Mouse (Mus musculus) adrenal gland, postnatal 14 days (tissue): Measurements from ENCODE around the gene Pigb. TPM values are rescaled to one million over a fixed set of nuclear protein-coding genes. Genes with fewer than 3 reads are reported as not detected.

Experiments used
- DNase-seq: peaks from one replicate; pipeline ENCODE4 v3.0.0; 2021; ENCODE audit warnings: mixed read lengths
- total RNA-seq: library from RNA; stranded (reverse); gene quantifications from 2 replicates; pipeline ENCODE4 v1.2.3, GENCODE M21; 2021

Gene Pigb
- total RNA-seq, 1 experiment from 2014 or later: 10.6 TPM

DNA sequence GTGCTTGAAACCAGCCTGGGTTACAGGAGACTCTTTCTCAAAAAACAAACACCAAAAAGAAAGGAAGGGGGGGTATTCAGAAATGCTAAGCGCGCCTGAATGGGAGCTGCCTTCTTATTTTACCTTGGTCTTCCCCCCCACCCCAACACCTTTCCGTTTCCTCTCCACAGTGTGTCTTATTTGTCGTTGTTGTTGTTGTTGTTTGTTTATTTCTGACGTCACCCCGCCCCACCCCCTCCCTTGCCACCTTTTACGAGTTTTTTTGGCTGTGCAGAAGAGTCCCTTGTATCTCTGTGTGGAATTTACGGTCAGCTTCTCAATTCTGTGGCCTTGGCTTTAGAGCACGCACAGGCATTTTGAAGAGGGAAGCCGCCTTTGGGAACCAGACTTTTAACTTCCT lies 5.5 kb upstream of the Pigb start:
- DNase-seq: no peak

DNA sequence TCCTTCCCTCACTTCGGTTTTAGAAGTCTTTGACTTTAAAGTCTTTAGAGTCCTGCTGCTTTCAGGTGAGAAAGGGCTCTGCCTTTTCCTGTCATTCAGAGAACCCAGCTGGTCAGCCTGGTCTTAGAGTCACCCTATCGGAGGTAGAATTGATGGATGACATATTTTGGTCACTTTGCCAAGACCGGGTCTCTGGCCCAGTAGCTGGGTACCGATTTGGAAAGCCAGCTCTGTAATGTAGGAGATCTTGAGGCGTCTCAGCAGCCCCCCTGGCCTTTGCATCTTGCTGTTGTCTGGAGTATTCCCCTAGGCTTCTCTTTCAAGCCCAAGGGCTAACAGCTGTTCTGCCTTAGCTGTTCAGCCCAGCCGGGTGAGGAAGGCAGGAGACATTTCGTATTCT lies 5.0 kb upstream of the Pigb start:
- no peak for DNase-seq

DNA sequence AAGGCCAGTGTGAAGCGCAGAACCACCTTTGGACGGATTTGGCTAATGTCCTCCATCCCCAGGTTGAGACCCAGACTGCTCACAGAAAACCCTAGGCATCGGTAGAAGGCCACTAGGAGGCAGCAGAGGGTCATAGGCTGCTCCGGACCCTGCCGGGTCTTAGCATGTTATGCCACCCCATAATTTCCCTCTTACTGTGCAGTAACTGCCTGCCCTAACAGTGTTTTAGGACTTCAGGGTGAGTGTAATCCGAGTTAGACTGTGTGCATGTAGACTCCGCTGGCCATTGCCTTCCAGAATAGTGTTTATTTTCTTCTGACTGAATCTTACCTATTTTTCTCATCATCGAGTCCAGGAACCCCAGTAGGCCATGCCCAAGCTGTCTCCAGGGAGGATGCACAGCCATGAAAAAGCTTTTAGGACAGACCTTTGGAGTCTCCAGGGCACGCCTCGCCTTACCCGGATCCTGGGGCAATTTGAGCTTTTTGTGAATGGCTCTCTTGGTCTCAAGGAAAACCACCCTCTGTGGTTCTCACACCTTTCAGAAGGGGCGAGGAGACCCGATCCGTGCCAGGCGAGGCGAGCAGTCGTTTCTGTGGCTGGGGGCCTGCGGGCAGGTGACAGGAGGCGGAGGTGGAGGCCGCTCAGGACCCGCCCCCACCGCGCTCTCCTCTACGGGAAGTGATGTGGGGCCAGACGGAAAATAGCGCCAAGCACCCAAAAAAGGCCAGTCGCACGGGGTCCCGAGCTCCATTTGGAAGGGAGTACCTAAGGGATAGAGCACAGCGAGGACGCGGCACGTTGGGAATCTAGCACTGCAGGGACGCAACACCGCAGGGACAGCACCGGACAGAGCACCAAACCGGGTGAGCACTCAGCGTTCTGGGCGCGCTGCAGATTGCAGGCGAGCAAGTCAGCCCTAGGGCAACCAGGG lies 4.2 kb upstream of the Pigb start, which contains the start of gene Rab27a:
TSS of gene Rab27a (plus strand) at position 709 of the 934 bp plus-strand sequence.
- DNase-seq: peak; percentile 93

DNA sequence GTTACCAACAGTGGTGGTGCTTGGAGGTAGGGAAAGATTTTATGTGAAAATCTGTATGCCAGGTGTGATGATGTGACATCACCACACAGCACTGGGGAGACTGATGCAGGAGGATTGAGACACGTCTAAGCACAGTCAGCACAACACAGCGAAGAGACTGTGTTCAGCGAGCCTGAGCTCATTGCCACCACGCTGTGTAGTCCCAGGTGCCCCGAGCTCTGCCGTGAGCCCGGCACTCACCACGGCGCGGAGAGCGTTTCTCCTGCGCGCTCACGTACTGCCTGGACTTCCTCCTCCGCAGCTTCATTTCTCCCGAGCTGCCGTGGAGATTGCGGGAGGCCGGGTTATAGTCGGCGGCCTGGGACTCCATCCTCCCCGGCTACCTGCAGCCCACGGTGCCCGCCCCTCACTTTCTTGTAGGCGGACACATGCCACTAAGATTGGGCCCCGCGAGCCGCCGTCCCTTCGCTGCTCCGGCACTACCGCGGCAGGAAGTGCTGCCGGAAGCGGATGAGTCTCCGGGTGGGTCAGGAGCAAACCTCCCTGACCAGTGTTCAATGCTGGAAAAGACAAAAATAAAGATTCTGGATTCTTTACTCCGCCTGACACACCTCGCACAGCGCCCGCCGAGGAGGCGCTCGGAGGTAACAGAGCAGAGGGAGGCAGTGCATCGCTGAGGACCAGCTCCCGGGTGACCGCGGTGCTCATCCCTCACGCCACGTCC lies 794 bp downstream of the Pigb start:
- DNase-seq: peak; percentile 96

- no peak for DNase-seq
Observed at GRCm38 (mm10) chr9:73033406-73033805, 6.8 kb downstream of the Pigb start.

DNA sequence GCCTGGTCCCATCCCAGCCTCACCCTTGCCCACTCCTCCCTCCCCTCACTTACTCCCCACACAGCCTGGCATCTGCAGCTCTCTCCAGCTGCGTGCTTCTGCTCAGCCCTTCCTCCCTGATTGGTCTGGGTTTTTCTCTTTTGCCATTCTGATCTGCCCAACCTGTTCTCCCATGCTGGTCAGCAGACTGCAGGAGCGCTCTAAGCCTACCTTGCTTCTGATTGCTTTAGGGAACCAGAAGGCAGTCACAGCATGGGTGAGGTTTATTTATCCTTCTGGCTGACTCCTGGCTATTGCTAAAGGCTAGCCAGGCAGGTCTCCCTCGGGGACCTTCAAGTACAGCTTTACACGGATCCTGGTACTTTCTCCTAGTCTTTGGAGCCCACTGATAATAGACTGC lies 8.8 kb downstream of the Pigb start:
- no peak for DNase-seq

DNA sequence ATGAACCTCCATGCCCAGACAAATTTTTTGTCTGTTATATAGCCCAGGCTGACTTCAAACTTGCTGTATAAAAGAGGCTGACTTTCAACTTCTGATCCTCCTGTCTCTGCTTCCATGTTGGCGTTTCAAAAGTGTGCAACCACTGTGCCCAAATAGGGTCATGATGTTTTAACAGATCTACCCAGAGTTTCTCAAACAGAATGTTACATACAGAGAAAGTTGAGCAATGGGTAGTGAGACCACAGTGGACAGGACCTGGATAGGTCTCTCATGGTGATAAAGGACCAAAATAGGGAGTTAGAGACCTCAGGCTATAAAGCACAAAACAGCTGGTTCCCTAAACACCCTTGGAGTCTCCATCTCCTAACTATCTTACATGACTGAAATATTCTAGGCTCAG lies 9.7 kb downstream of the Pigb start:
- no peak for DNase-seq

- DNase-seq: peak; percentile 39
Observed at GRCm38 (mm10) chr9:73025818-73026636, 14.2 kb downstream of the Pigb start.

GRCm38 (mm10) chr9:73020566-73021097 lies 19.5 kb downstream of the Pigb start:
- no peak for DNase-seq

DNA sequence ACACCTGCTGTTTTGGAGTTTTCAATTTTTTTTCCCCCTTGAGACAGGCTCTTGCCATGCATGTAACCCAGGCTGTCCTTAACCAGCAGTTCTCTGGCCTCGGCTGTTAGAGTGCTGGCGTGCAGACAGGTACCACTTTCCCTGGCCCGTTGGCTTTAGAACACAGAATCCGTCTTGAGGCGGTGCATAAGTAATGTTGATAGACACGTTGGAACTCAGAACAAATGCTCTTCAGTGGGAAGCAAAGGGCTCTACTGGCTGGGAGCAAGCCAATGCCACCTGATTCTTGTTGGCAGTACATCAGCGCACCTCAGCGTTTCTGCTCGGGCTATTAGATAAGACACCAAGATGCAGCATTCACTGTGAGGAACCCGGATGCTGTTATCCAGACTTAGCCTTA lies 20.3 kb downstream of the Pigb start:
- DNase-seq: peak; percentile 37

DNA sequence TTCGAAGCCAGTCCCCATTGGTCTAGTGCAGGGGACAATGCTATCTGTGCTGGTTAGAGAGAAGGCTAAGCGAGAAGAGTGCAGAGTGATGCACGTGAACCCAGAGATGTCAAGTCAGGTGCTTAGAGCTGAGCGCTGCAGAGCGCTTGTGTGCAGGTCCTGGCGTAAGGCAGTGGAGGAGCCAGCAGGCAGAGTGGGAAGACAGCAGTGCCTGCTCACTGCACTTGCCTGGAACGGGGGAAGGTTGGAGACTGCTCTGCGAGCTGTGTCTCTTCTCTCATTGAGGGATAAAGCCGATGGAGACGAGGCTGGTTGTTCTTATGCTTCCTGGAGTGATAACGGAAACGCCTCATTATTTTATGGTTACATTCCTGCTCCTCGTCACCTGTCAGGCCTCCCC lies 25.5 kb downstream of the Pigb start:
- no peak for DNase-seq

DNA sequence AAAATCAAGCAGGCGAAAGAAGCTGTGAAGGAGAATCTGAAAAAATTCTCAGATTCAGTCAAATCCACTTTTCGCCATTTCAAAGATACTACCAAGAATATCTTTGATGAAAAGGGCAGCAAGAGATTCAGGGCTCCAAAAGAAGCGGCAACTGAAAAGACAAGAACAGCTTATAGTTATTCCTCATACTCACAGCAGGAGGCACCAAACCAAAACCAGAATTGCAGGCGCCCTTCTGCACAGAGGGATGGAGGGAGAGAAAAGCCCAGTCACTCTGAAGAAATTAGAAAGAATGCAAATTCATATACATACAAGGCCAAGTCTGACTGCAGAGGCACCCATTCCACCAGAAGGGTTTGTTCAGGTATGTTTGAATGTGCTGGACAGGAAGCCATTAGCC lies 27.5 kb downstream of the Pigb start:
- DNase-seq: no peak

DNA sequence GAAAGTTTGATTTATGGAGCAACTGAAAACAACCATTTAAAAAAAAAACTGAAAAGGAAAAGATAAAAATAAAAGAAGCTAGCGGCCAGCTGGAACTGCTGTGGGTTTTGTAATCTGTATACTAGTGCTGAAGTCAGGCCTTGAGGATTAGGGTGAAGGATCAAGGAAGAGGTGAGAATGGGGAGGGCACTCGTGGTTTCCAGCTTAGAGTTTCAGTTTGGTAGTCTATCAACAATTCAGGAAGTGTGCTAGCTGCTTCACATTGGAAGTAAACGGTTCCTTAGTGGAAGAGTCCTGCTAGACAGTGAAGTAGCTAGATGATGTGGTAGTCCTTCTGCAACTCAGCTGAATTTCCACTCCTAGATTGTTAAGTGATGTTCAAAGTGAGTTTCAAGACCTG lies 31.8 kb downstream of the Pigb start:
- no peak for DNase-seq

DNA sequence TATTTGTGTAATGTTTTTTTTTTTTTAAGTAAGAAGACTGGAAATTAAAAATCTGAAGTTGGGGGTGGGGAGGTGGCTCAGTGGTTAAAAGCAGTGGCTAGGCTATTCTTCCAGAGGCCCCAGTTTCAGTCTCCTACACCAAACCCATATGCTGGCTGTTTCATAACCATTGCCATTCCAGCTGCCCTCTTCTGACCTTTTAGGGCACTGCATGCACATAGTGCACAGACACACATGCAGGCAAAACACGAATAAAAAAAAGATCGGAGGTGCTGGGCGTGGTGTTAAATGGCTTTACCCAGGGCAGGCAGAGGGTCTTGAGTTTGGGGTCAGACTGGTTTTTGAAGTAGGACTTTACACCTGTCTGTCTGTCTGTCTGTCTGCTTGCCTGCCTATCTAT lies 34.0 kb downstream of the Pigb start:
- DNase-seq: no peak

DNA sequence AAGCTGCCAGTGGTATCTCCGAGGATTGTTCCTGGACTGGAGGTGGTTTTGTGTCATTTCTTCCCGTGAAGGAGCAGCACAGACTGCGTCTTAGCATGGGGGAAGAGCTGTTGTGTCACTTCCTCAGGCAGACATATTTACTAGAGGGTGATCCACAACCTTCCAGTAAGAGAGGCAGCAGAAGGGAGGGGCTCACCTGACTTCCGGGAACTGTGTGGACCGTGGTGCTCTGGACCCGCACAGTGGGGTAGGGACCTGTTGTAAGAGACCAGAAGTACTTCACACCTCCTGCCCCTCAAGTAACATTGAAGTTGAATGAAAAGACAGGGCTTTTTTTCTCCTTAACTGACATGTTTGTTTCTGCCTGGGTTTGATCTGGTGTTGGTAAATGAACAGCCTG lies 35.1 kb downstream of the Pigb start:
- no peak for DNase-seq

GRCm38 (mm10) chr9:73004076-73004475 lies 36.1 kb downstream of the Pigb start:
- no peak for DNase-seq

- peak; percentile 61 for DNase-seq
Observed at GRCm38 (mm10) chr9:73002177-73002576, 38.0 kb downstream of the Pigb start.

DNA sequence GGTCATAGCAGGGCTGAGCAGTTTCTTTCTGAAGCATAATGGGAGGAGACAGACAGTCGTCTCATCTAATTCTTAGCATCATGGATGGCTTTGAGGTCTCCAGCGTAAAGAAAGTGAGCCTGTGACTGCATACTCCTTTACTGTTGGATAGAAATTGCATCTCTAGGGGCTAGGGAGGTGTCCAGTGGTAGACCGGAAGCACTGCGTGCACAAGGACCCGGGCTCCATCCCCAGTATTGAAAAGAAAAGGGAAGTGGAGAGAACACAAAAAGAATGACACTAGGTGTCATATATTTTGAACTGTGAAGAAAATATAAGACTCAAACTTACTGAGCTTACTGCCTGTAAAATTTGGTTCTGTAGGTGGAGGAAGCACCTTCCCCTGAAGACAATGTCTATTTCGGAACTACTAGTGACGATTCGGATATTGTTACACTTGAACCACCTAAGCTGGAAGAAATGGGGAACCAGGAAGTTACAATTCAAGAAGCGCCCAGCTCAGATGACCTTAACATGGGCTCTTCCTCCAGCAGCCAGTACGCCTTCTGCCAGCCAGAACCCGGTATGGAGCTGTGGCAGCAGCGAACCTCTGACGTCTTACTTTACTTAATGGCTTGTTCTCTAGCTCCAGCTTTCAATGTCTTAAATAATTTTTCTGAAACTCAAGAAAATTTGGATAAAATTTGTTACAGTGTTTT lies 38.7 kb downstream of the Pigb start:
- no peak for DNase-seq

DNA sequence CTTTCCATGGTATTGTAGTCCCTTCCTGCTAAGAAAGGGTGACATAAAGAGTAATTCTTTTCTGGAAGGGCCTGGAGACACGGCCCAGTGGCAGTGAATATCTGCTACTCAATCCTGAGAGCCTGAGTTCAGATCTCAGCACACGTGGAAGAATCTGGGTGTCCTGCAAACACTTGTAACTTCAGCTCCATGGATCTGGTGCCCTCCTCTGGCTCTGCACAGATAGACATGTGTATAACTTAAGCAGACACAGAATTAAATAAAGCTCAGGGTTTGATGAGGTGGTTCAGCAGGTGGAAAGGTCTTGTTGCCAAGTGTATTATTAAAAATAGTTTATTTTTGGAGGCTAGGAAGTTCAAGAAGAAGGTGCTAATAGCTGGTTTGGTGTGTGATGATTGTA lies 39.7 kb downstream of the Pigb start:
- DNase-seq: no peak

DNA sequence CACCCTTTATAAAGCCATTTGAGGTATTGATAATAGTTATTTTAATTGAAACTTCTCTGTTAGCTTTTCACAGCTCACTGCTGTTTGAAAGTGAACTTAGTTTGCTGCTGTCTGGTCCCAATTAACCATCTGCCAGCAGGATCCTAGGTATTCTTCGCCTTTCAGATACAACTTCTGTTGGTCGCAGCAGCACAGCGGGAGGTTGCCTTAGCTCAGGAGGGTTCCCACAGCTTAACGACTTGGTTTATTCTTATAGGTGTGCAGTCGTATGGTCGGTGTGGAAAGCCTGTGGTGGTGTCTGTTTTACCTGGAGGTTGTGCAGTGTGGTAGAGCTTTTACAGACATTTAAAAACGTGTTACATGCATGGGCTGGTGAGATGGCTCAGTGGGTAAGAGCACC lies 43.4 kb downstream of the Pigb start:
- no peak for DNase-seq

DNA sequence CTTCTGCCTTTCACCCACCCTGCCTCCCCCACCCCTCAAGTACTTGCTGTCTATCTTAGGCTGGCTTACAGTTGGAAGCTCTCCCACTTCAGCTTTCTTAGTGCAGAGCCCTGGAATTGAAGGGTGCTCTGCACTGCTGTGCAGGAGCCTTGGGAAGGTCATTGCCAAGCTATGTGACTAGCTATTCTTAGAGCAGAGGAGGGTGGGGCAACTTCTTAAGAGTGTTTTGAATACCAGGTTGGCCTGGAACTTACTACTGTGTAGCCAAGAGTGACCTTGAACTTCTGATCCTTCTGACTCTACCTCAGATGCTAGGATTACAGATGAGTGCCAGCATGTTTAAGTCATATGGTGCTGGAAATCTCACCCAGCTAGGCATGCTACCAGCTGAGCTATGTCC lies 44.0 kb downstream of the Pigb start:
- DNase-seq: no peak

DNA sequence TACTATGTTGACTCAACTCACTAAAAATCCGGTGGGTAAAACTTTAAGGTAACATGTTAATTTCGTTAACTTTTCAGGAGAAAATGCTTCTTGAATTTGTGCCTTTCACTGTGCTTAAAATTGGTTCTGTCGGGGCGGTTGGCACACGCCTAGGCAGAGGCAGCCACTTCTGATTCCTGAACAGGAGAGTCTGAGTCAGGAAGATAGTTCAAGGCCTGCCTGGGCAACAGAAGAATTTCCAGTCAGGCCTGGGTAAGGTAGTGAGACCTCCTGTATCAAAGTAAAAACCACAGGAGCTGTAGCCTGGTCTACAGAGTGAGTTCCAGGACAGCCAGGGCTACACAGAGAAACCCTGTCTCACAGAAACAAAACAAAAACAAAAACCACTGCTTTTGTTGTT lies 47.6 kb downstream of the Pigb start:
- DNase-seq: peak; percentile 52
